Mouse (Mus musculus) G1E (cell line): ENCODE measurements around the gene Slc20a1.

Source experiments
- CTCF ChIP-seq: IDR thresholded peaks from 2 replicates; pipeline ENCODE4 v1.5.1; 2012; ENCODE audit warnings: low read depth, low read length, inconsistent platforms, mixed read lengths
- GATA1 ChIP-seq: IDR thresholded peaks from 2 replicates; pipeline ENCODE4 v1.6.1; 2012; ENCODE audit warnings: borderline replicate concordance, low read length, inconsistent platforms, mixed read lengths
- POLR2AphosphoS5 ChIP-seq: IDR thresholded peaks from 2 replicates; pipeline ENCODE4 v1.6.1; 2012; ENCODE audit warnings: low read depth, low read length, inconsistent platforms; ENCODE audit not compliant: insufficient replicate concordance

DNA sequence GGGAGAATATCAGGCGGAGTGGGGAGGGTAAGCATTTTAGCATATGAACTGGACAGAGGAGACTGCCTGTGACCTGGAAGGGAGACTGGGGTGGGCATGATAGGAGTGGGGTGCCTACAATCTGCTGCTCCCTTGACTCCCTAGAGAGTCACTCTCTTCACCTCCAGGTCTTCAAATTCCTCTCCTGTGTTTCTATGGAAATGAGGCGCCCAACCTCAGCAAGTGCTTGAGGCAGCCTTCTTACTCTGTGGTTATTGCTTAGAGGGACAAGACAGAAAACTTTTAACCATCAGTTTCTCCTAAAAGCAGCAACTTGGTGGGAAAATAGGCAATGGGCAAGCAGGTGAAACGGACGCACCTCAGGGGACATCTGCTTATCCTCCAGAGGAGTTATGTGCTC, 38.0 kb downstream of the Slc20a1 start:
- TF ChIP-seq CTCF (no peak), GATA1 (no peak), POLR2AphosphoS5 (no peak)
